Mouse (Mus musculus): ENCODE measurements at regions not wholly inside any gene's neighbourhood (a gene's known extent, or its start where the extent isn't known, plus 50 kb on each side); places are given as distances from the start of the nearest gene placed in this dataset.

GRCm38 (mm10) chr2:160433252-160433651 lies 66.4 kb upstream of the Mafb start:
- TF ChIP-seq POLR2A (IDR thresholded peaks at IDR 0.05; ENCODE audit: insufficient read depth, low read depth, low read length) (no peak), CTCF (IDR thresholded peaks at IDR 0.05; ENCODE audit: insufficient read depth, low read depth, low read length) (no peak)

Measured in olfactory bulb, adult 2 months (tissue).